Mouse (Mus musculus) testis, adult 2 months (tissue): ENCODE measurements around the gene Card9. TPM values are rescaled to one million over a fixed set of nuclear protein-coding genes. Genes with fewer than 3 reads are reported as not detected.
A peak's percentile ranks its signal among the peaks of the same experiment; 100 is the strongest.

Experiments used
- H3K27ac ChIP-seq: fragments of 200-500 bp; 2 replicates; pipeline ENCODE4 v1.5.1; 2012; ENCODE audit warnings: low read depth, low read length; ENCODE audit not compliant: control insufficient read depth, insufficient read depth
- H3K27me3 ChIP-seq: fragments of 200-500 bp; 2 replicates; pipeline ENCODE4 v1.6.1; 2012; ENCODE audit warnings: mild to moderate bottlenecking, low read length, moderate library complexity; ENCODE audit not compliant: control insufficient read depth, insufficient read depth
- H3K36me3 ChIP-seq: fragments of 200-500 bp; 2 replicates; pipeline ENCODE4 v1.6.1; 2012; ENCODE audit warnings: mild to moderate bottlenecking, low read length; ENCODE audit not compliant: control insufficient read depth, insufficient read depth
- H3K4me1 ChIP-seq: fragments of 200-500 bp; 2 replicates; pipeline ENCODE4 v1.6.1; 2012; ENCODE audit warnings: low read length; ENCODE audit not compliant: control insufficient read depth, insufficient read depth
- H3K4me3 ChIP-seq: fragments of 200-500 bp; 2 replicates; pipeline ENCODE4 v1.5.1; 2012; ENCODE audit warnings: low read depth, mild to moderate bottlenecking, low read length, moderate library complexity, mixed read lengths; ENCODE audit not compliant: control insufficient read depth
- CTCF ChIP-seq: fragments of 200-500 bp; IDR thresholded peaks from 2 replicates; pipeline ENCODE4 v1.5.1; 2012; ENCODE audit warnings: low read depth, mild to moderate bottlenecking, inconsistent platforms, low read length, moderate library complexity; ENCODE audit not compliant: control insufficient read depth, insufficient read depth, insufficient replicate concordance
- POLR2A ChIP-seq: fragments of 200-500 bp; IDR thresholded peaks from 2 replicates; pipeline ENCODE4 v1.6.1; 2012; ENCODE audit warnings: low read depth, mild to moderate bottlenecking, inconsistent platforms, low read length, moderate library complexity; ENCODE audit not compliant: control insufficient read depth
- polyA plus RNA-seq: library from polyadenylated mRNA; depleted of rRNA; stranded (reverse); fragments of >200 nt; gene quantifications from 2 replicates; pipeline ENCODE4 v1.2.3, GENCODE M21; 2012

Card9 gene
- polyA plus RNA-seq, 1 experiment, result 0.75 TPM

DNA sequence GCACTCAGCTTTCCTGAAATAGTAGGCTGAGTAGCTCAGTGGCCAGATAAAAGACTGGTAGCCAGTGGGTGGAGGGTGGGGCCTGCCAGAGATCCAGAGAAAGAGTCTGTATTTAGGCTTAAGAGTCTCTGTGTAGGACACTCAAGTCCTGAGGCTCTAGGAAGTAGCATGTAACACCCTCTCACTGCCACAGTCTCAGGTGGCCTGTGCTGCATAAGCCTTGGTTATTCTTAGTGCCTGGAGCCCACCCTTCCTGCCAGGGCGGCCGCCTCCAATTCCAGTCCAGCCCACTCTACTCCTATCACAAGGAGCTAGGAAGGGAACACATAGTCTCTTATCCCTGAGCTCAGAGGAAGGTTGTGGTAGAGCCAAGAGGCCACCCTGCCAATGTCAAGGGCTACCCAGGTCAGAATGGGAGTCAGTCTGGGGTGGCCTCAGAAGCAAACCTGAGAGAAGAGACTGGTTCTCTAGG lies 19.2 kb downstream of the Card9 start:
- Histone ChIP-seq H3K36me3 (no peaks in the 10 kb centered on the region), H3K27me3 (no peaks in the 10 kb centered on the region), H3K4me1 (peaks cover 4% of the 10 kb centered on the region; the same call in 1 of the 2 replicates), H3K4me3 (no peak overlapping the region), H3K27ac (no peak overlapping the region)
- TF ChIP-seq POLR2A (no peak), CTCF (no peak)

GRCm38 (mm10) chr2:26339204-26339551 lies 21.5 kb downstream of the Card9 start:
- no peaks in the 10 kb centered on the region for H3K27me3 ChIP-seq
- H3K36me3 ChIP-seq, result no peaks in the 10 kb centered on the region
- H3K4me1 ChIP-seq, result peaks cover 4% of the 10 kb centered on the region; the same call in 1 of the 2 replicates
- no peak overlapping the region for H3K27ac ChIP-seq
- no peak overlapping the region for H3K4me3 ChIP-seq
- TF ChIP-seq CTCF (no peak), POLR2A (no peak)

- H3K27ac ChIP-seq, result no peak overlapping the region
- TF ChIP-seq CTCF, result no peak
- TF ChIP-seq POLR2A, result no peak
- no peaks in the 10 kb centered on the region for H3K36me3 ChIP-seq
- no peaks in the 10 kb centered on the region for H3K27me3 ChIP-seq
- peaks cover 4% of the 10 kb centered on the region; the same call in 1 of the 2 replicates for H3K4me1 ChIP-seq
- H3K4me3 ChIP-seq, result no peak overlapping the region
Observed at GRCm38 (mm10) chr2:26338302-26339203, 22.2 kb downstream of the Card9 start.

GRCm38 (mm10) chr2:26330702-26331101 lies 30.0 kb downstream of the Card9 start:
- Histone ChIP-seq H3K27ac (no peak overlapping the region), H3K4me3 (no peak overlapping the region), H3K4me1 (peaks cover 5% of the 10 kb centered on the region), H3K36me3 (no peaks in the 10 kb centered on the region), H3K27me3 (no peaks in the 10 kb centered on the region)
- TF ChIP-seq POLR2A, result no peak
- TF ChIP-seq CTCF, result 0 out of 2 replicates have a peak, but pooled peaks have one; percentile 6

GRCm38 (mm10) chr2:26330056-26330468 lies 30.7 kb downstream of the Card9 start:
- H3K36me3 ChIP-seq, result no peaks in the 10 kb centered on the region
- H3K4me3 ChIP-seq, result no peak overlapping the region
- H3K27me3 ChIP-seq, result no peaks in the 10 kb centered on the region
- peaks cover 7% of the 10 kb centered on the region for H3K4me1 ChIP-seq
- H3K27ac ChIP-seq, result no peak overlapping the region
- TF ChIP-seq CTCF, result no peak
- no peak for TF ChIP-seq POLR2A

DNA sequence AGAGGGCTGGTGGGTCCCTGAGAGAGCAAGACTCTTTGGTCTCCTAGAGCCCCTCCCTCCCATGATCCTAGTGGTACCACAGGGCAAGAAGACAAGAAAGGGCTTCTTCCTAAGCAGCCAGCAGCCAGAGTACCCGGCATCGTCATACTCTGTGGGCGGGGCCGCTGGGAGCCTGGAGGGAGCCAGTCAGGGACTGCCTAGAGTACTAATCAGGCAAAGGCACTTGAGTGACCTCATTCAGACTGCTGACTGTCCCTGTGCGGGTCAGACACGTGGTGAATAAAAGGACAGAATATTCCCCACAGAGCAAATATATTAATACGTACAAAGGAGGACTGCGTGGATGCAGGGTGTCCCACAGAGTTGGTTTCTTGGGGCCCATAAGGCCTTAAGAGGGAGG lies 31.3 kb downstream of the Card9 start:
- TF ChIP-seq CTCF (no peak), POLR2A (no peak)
- no peaks in the 10 kb centered on the region for H3K27me3 ChIP-seq
- peaks cover 7% of the 10 kb centered on the region for H3K4me1 ChIP-seq
- no peaks in the 10 kb centered on the region for H3K36me3 ChIP-seq
- no peak overlapping the region for H3K27ac ChIP-seq
- no peak overlapping the region for H3K4me3 ChIP-seq

- Histone ChIP-seq H3K4me3 (no peak overlapping the region), H3K27me3 (no peaks in the 10 kb centered on the region), H3K36me3 (no peaks in the 10 kb centered on the region), H3K4me1 (peaks cover 7% of the 10 kb centered on the region), H3K27ac (no peak overlapping the region)
- TF ChIP-seq CTCF (no peak), POLR2A (no peak)
Observed at GRCm38 (mm10) chr2:26327852-26328251, 32.9 kb downstream of the Card9 start.
